ENCODE assay signal across 17 mouse cellular contexts in the genomic region with DNA sequence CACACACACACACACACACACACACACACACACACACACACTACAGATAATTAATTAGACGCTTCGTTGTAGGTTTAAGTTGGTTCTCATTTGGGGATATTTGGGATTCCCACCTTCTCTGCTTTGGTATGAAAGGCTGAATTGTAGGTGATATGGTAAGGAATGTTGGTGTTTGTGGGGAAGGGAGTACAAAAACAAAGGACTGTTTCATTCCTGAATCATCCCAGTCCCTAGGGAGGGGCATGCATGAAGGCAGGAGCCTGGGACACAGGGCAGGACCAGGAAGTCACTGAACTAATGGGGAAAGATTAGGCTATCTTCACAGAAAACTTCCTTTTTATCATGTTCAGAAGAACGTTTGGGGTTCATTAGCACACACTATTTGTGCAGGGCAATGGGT. TPM values are rescaled to one million over a fixed set of nuclear protein-coding genes. Genes with fewer than 3 reads are reported as not detected.
"Had no signal": no experiment of that assay in that cellular context is flagged by ENCODE, and none has a peak within 500 bp of the region (broad histone marks: within the 10 kb centered on the region; RNA-seq: fewer than 3 reads in every experiment).

No protein-coding gene starts in this region.

- ATAC-seq: intestine, embryonic 16.5 days; midbrain, embryonic 16.5 days had no signal

- H3K4me1 ChIP-seq: liver, embryonic 13.5 days had no signal

- H3K9ac ChIP-seq: limb, embryonic 12.5 days; limb, embryonic 15.5 days; liver, embryonic 13.5 days; midbrain, embryonic 12.5 days; stomach, embryonic 15.5 days had no signal

- H3K4me2 ChIP-seq: limb, embryonic 12.5 days; limb, embryonic 15.5 days; liver, embryonic 13.5 days; midbrain, embryonic 12.5 days; stomach, embryonic 15.5 days had no signal

- DNase-seq: kidney, adult 2 months; kidney, postnatal 36 days; layer of hippocampus, postnatal 36 days; liver, embryonic 13.5 days; lung, adult 2 months; lung, postnatal 14 days; lung, postnatal 4 days; thymus, postnatal 25 days had no signal

- H3K9me3 ChIP-seq: limb, embryonic 12.5 days; limb, embryonic 15.5 days; liver, embryonic 13.5 days; midbrain, embryonic 12.5 days; stomach, embryonic 15.5 days had no signal

- H3K36me3 ChIP-seq: limb, embryonic 12.5 days; limb, embryonic 15.5 days; liver, embryonic 13.5 days; midbrain, embryonic 12.5 days; stomach, embryonic 15.5 days had no signal

- H3K27me3 ChIP-seq: limb, embryonic 12.5 days; limb, embryonic 15.5 days; liver, embryonic 13.5 days; midbrain, embryonic 12.5 days; stomach, embryonic 15.5 days had no signal

- H3K4me3 ChIP-seq: left cerebral cortex, adult 2 months; limb, embryonic 12.5 days; limb, embryonic 15.5 days; liver, embryonic 13.5 days; midbrain, embryonic 12.5 days; stomach, embryonic 15.5 days had no signal

- H3K27ac ChIP-seq: kidney, postnatal 0 days; left cerebral cortex, adult 2 months; limb, embryonic 12.5 days; limb, embryonic 15.5 days; liver, embryonic 13.5 days; midbrain, embryonic 12.5 days; stomach, embryonic 15.5 days had no signal

RNA-seq across cellular contexts. Expression of gene Spp1, which starts 31.6 kb away (rescaled TPM):
- total RNA-seq: megakaryocyte-erythroid progenitor cell, adult 5-6 weeks had no signal
